Mouse (Mus musculus): ENCODE results near the gene Wdr49. TPM values are rescaled to one million over a fixed set of nuclear protein-coding genes. Genes with fewer than 3 reads are reported as not detected.
"Not testable (repeated sequence)": the region's sequence is repeated elsewhere in the genome, so short reads cannot be mapped to it uniquely, and the experiment has no call there.

The Wdr49 gene
- polyA plus RNA-seq, 1 experiment from 2014 or later: not detected

- WGBS: 57% methylated on average over 7 of the region's 7 CpGs
- no peaks in the 10 kb centered on the region for H3K9me3 ChIP-seq (replicated peaks)
- peak; percentile 82 for ATAC-seq (ENCODE audit: low FRiP score)
- H3K4me2 ChIP-seq (replicated peaks): no peak overlapping the region
- H3K4me1 ChIP-seq: 0 out of 2 replicates have a peak, but pooled peaks cover 6% of the 10 kb centered on the region
- no peak overlapping the region for H3K4me3 ChIP-seq
- no peaks in the 10 kb centered on the region for H3K27me3 ChIP-seq
- no peak overlapping the region for H3K9ac ChIP-seq
- no peak overlapping the region for H3K27ac ChIP-seq
- no peaks in the 10 kb centered on the region for H3K36me3 ChIP-seq
Observed at GRCm38 (mm10) chr3:75395121-75395895, 86.6 kb downstream of the Wdr49 start.

DNA sequence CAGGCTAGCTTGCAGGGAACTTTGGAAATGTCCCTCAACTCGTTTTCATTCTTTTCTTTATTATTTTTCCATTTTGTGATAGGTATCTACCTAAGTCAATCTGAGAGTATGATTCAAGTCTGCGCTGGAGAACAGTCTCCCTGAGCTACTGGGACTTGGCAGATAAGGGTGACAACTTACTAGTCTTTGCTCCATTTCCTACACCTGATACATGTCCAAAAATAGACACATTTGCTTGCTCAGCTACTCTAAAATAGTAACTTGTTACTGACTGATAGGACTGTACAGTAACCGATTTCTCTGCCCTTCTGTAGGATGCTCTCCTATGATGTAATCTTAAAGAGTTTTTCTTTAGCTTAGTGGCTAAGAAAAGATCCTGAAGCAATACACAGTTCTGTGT, 87.5 kb downstream of the Wdr49 start:
- WGBS: 83% methylated on average over 3 of the region's 3 CpGs
- no peak overlapping the region for H3K4me3 ChIP-seq
- no peak overlapping the region for H3K4me2 ChIP-seq (replicated peaks)
- H3K4me1 ChIP-seq: 0 out of 2 replicates have a peak, but pooled peaks cover 6% of the 10 kb centered on the region
- no peak overlapping the region for H3K9ac ChIP-seq
- no peaks in the 10 kb centered on the region for H3K27me3 ChIP-seq
- H3K9me3 ChIP-seq (replicated peaks): no peaks in the 10 kb centered on the region
- no peaks in the 10 kb centered on the region for H3K36me3 ChIP-seq
- no peak overlapping the region for H3K27ac ChIP-seq
- ATAC-seq (ENCODE audit: low FRiP score): no peak

- Histone ChIP-seq H3K4me3 (no peak overlapping the region), H3K4me1 (no peaks in the 10 kb centered on the region), H3K9ac (no peak overlapping the region), H3K27ac (no peak overlapping the region), H3K4me2 (replicated peaks) (no peak overlapping the region), H3K9me3 (replicated peaks) (no peaks in the 10 kb centered on the region), H3K36me3 (no peaks in the 10 kb centered on the region), H3K27me3 (no peaks in the 10 kb centered on the region)
- 79% methylated on average over 2 of the region's 2 CpGs for WGBS
- ATAC-seq (ENCODE audit: low FRiP score): no peak
Observed at GRCm38 (mm10) chr3:75381776-75382175, 100.2 kb downstream of the Wdr49 start.

DNA sequence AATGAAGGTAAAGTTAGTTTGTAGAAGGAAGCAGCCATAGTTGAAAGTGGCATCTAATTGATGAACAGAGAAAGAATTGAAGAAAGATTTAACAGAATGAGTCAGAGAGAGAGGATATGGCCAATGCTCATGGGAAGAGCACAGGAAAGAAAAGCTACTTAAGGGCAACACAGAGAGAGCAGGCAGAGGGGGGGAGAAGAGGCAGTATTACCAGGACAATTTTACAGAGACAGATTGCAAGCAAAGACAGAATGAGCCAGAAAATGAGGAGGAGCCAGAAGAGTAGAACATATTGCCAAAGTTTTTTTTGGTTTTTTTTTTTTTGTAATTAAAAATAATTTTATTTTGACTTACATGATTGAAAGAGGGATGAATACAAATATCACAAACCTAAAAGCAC, 128.0 kb downstream of the Wdr49 start:
- H3K27ac ChIP-seq: no peak overlapping the region
- no peaks in the 10 kb centered on the region for H3K9me3 ChIP-seq (replicated peaks)
- no peak for ATAC-seq (ENCODE audit: low FRiP score)

DNA sequence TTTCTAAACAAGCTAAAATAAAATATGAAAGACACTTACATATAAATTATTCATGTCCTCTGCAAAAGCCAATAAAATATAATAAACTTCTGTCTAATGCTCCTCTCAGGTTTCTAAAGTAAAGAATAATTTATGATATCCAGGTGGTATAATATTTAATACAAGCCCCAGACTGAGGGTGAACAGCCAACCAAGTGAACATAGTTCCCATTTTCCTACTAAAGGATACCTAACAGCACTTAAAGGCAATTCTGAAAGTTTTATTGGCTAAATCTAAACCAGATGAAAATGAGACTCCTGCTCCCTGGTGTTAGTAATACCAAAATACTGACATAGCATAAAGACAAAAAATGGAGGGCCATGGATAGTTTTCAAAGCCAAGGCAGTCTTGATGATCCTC, 144.8 kb downstream of the Wdr49 start:
- no peak for ATAC-seq (ENCODE audit: low FRiP score)
- Histone ChIP-seq H3K27me3 (no peaks in the 10 kb centered on the region), H3K9ac (no peak overlapping the region), H3K4me1 (no peaks in the 10 kb centered on the region), H3K9me3 (replicated peaks) (no peaks in the 10 kb centered on the region), H3K4me3 (no peak overlapping the region), H3K4me2 (replicated peaks) (no peak overlapping the region), H3K27ac (no peak overlapping the region), H3K36me3 (no peaks in the 10 kb centered on the region)

More for the DNA sequence above, 128.0 kb downstream of the Wdr49 start:
- Histone ChIP-seq H3K9ac (no peak overlapping the region), H3K27me3 (no peaks in the 10 kb centered on the region), H3K4me2 (replicated peaks) (no peak overlapping the region), H3K4me3 (no peak overlapping the region), H3K4me1 (no peaks in the 10 kb centered on the region), H3K36me3 (no peaks in the 10 kb centered on the region)

- Histone ChIP-seq H3K36me3 (no peaks in the 10 kb centered on the region), H3K9me3 (replicated peaks) (no peaks in the 10 kb centered on the region), H3K4me3 (no peak overlapping the region), H3K4me1 (no peaks in the 10 kb centered on the region), H3K4me2 (replicated peaks) (no peak overlapping the region), H3K27ac (no peak overlapping the region), H3K9ac (no peak overlapping the region), H3K27me3 (no peaks in the 10 kb centered on the region)
- no peak for ATAC-seq (ENCODE audit: low FRiP score)
- 84% methylated on average over 4 of the region's 4 CpGs for WGBS
Observed at GRCm38 (mm10) chr3:75320999-75321398, 161.0 kb downstream of the Wdr49 start.

- Histone ChIP-seq H3K4me1 (no peaks in the 10 kb centered on the region), H3K4me2 (replicated peaks) (no peak overlapping the region), H3K27me3 (no peaks in the 10 kb centered on the region), H3K36me3 (no peaks in the 10 kb centered on the region), H3K27ac (no peak overlapping the region), H3K9ac (no peak overlapping the region), H3K4me3 (no peak overlapping the region), H3K9me3 (replicated peaks) (no peaks in the 10 kb centered on the region)
- ATAC-seq (ENCODE audit: low FRiP score): no peak
- WGBS: 91% methylated on average over 4 of the region's 4 CpGs
Observed at GRCm38 (mm10) chr3:75308861-75309260, 173.1 kb downstream of the Wdr49 start.

- no peak for ATAC-seq (ENCODE audit: low FRiP score)
- no peak overlapping the region for H3K27ac ChIP-seq
- WGBS: 83% methylated on average over 3 of the region's 3 CpGs
Observed at GRCm38 (mm10) chr3:75308228-75308627, 173.7 kb downstream of the Wdr49 start.

GRCm38 (mm10) chr3:75305584-75305983, 176.4 kb downstream of the Wdr49 start:
- Histone ChIP-seq H3K4me3 (no peak overlapping the region), H3K9ac (no peak overlapping the region), H3K9me3 (replicated peaks) (no peaks in the 10 kb centered on the region), H3K27me3 (no peaks in the 10 kb centered on the region), H3K4me1 (no peaks in the 10 kb centered on the region), H3K27ac (no peak overlapping the region), H3K4me2 (replicated peaks) (no peak overlapping the region), H3K36me3 (no peaks in the 10 kb centered on the region)
- WGBS: 94% methylated on average over 3 of the region's 3 CpGs
- ATAC-seq (ENCODE audit: low FRiP score): no peak

More at GRCm38 (mm10) chr3:75308228-75308627, 173.7 kb downstream of the Wdr49 start:
- no peaks in the 10 kb centered on the region for H3K27me3 ChIP-seq
- no peaks in the 10 kb centered on the region for H3K9me3 ChIP-seq (replicated peaks)
- H3K4me3 ChIP-seq: no peak overlapping the region
- H3K9ac ChIP-seq: no peak overlapping the region
- no peaks in the 10 kb centered on the region for H3K36me3 ChIP-seq
- no peak overlapping the region for H3K4me2 ChIP-seq (replicated peaks)
- H3K4me1 ChIP-seq: no peaks in the 10 kb centered on the region

- no peak for ATAC-seq (ENCODE audit: low FRiP score)
- Histone ChIP-seq H3K36me3 (no peaks in the 10 kb centered on the region), H3K9me3 (replicated peaks) (no peaks in the 10 kb centered on the region), H3K27me3 (no peaks in the 10 kb centered on the region), H3K27ac (no peak overlapping the region), H3K4me1 (no peaks in the 10 kb centered on the region), H3K4me3 (no peak overlapping the region), H3K9ac (no peak overlapping the region), H3K4me2 (replicated peaks) (no peak overlapping the region)
- WGBS: 92% methylated on average over 5 of the region's 5 CpGs
Observed at GRCm38 (mm10) chr3:75304621-75305020, 177.3 kb downstream of the Wdr49 start.

- 98% methylated on average over 2 of the region's 2 CpGs for WGBS
- Histone ChIP-seq H3K9me3 (replicated peaks) (no peaks in the 10 kb centered on the region), H3K27ac (no peak overlapping the region), H3K4me3 (no peak overlapping the region), H3K9ac (no peak overlapping the region), H3K4me2 (replicated peaks) (no peak overlapping the region), H3K36me3 (no peaks in the 10 kb centered on the region), H3K27me3 (no peaks in the 10 kb centered on the region), H3K4me1 (peaks cover 4% of the 10 kb centered on the region; the same call in 1 of the 2 replicates)
- no peak for ATAC-seq (ENCODE audit: low FRiP score)
Observed at GRCm38 (mm10) chr3:75301072-75301471, 180.9 kb downstream of the Wdr49 start.

DNA sequence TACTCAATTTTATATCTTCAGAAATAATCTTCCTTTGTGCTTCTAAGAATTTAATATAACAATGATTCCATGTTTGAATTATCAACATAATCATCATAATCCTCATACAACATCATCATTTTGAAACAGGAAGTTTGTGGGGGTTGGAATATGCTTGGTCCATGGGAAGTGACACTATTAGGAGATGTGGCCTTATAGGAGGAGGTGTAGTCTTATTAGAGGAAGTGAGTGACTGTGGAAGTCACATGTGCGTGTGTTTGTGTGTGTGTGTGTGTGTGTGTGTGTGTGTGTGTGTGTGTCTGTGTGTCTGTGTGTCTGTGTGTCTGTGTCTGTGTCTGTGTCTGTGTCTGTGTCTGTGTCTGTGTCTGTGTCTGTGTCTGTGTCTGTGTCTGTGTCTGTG, 182.5 kb downstream of the Wdr49 start:
- not testable (repeated sequence) for ATAC-seq (ENCODE audit: low FRiP score); H3K4me2 ChIP-seq (replicated peaks); H3K4me1 ChIP-seq; H3K9me3 ChIP-seq (replicated peaks); H3K27me3 ChIP-seq; H3K4me3 ChIP-seq; H3K36me3 ChIP-seq; H3K27ac ChIP-seq; H3K9ac ChIP-seq
- 91% methylated on average over 1 of the region's 1 CpGs for WGBS

DNA sequence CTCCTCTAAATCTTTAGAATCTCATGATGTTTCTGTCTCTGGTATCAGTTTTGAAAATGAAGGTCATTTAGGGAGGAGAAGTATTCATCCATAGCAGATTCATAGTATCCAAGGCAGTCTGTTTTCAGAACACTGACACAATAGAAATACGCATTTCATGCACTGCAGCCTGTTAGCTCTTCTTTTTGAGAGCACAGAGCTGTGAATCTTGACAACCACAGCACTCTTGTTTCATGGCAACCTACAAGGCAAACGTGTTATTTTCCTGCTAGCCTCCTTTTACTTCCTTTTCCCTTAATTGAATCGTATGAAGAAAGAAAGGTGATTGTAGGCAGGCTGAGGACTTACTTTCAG, 184.2 kb downstream of the Wdr49 start:
- WGBS: 43% methylated on average over 3 of the region's 3 CpGs

More for the DNA sequence above, 184.2 kb downstream of the Wdr49 start:
- Histone ChIP-seq H3K27me3 (no peaks in the 10 kb centered on the region), H3K9me3 (replicated peaks) (no peaks in the 10 kb centered on the region), H3K4me1 (peaks cover 4% of the 10 kb centered on the region; the same call in 1 of the 2 replicates), H3K36me3 (no peaks in the 10 kb centered on the region), H3K4me3 (no peak overlapping the region), H3K27ac (no peak overlapping the region), H3K9ac (no peak overlapping the region), H3K4me2 (replicated peaks) (no peak overlapping the region)
- no peak for ATAC-seq (ENCODE audit: low FRiP score)

All from hindbrain, embryonic 12.5 days (tissue).